Mouse (Mus musculus) lung, adult 2 months (tissue): ENCODE measurements at regions not wholly inside any gene's neighbourhood (a gene's known extent, or its start where the extent isn't known, plus 50 kb on each side); places are given as distances from the start of the nearest gene placed in this dataset.

Source experiments
- DNase-seq: peaks from one replicate; pipeline ENCODE4 v3.0.0; 2022
- H3K4me1 ChIP-seq: fragments of 200-500 bp; 2 replicates; pipeline ENCODE4 v1.6.1; 2011; ENCODE audit warnings: low read length; ENCODE audit not compliant: control insufficient read depth, insufficient read depth
- H3K4me3 ChIP-seq: fragments of 200-500 bp; replicated peaks from 2 replicates; pipeline ENCODE3; 2011; ENCODE audit warnings: low read depth, mild to moderate bottlenecking, control low read depth, low read length; ENCODE audit errors: extremely low read depth
- CTCF ChIP-seq: fragments of 200-500 bp; IDR thresholded peaks from 2 replicates; pipeline ENCODE4 v1.5.1; 2011; ENCODE audit warnings: mild to moderate bottlenecking, low read length, control low read depth; ENCODE audit not compliant: insufficient read depth
- POLR2A ChIP-seq: fragments of 200-500 bp; IDR thresholded peaks from 2 replicates; pipeline ENCODE4 v1.6.1; 2011; ENCODE audit warnings: low read depth, mild to moderate bottlenecking, control low read depth, low read length, borderline replicate concordance; ENCODE audit errors: extremely low read depth
- WGBS: fragments of 180-500 bp; shearing (Covaris S2); methylation state at CpG from one replicate; pipeline ENCODE4 v1.1.7; 2018; 5-methylcytosine and 5-hydroxymethylcytosine counted together

DNA sequence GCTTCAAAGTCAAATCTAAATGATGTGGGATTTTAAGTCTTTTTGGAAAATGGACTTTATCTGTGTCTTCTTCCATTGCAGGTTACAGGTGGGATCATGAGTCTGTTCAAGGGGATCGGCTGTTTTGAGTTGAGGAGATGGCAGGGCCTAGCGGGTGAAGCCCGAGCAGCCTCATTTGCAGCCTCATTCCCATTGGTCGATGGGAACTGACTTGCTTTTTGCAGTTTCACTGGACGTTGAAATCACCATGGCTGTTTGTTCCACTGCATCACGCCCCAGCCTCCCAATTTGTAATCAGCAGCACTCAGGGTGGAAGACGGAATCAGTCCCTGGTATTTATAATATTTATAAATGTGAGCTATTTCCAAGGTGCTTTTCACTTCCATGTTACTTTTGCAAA lies 63.0 kb upstream of the Slc1a1 start:
- no peak for TF ChIP-seq POLR2A
- no peak for TF ChIP-seq CTCF
- Histone ChIP-seq H3K4me1 (peaks cover under 1% of the 10 kb centered on the region; the same call in 1 of the 2 replicates), H3K4me3 (no peak overlapping the region)
- 48% methylated on average over 7 of the region's 7 CpGs for WGBS
- no peak for DNase-seq

DNA sequence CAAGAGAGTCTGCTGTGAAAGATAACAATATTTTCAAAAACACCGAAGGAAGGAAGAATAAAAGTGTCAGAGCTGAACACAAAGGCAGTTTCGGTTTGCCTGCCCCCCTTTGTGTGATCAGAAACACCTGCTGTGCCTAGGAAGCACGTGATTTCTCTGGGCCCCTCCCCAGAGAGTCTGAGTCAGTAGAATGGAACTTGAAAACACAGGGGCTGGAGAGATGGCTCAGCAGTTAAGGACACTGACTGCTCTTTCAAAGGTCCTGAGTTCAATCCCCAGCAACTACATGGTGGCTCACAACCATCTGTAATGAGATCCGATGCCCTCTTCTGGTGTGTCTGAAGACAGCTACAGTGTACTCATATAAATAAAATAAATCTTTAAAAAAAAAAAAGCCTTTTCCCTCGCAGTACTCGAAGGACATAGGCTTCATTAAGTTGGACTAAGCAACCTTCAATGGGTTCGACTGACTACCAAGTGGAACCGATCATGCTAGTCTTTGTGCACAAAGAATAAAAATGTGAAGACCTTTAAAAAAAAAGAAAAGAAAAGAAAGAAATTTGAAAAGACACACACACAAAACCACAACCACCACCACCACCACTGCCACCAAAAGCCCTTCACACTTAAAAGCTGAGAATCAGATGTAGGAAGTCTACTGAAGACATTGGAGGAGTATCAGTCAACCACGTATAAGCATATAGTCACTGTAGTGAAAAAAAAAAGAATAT lies 61.8 kb upstream of the Slc1a1 start:
- Histone ChIP-seq H3K4me1 (peaks cover 4% of the 10 kb centered on the region), H3K4me3 (no peak overlapping the region)
- no peak for DNase-seq
- no peak for TF ChIP-seq CTCF
- TF ChIP-seq POLR2A: no peak
- WGBS: 54% methylated on average over 9 of the region's 9 CpGs

DNA sequence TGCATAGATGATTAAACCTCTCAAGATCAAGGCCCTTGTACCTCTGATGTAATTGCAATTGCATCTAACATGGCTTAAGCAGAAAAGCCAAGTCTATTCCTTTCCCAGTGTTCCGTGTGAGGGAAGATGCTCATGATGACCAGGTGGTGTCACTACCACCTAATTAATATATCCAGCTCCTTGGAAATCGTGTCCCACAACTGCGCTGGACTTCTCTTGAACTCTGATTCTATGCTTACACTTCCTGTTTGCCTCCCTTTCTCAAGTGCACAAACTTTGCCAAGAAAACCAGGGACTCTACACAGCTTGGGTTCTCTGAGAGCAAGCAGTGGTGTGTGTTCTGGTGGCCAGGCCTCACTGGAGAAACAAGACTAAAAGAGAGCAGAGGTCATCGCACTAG lies 58.0 kb upstream of the Slc1a1 start:
- peak; percentile 8 for DNase-seq
- no peak overlapping the region for H3K4me3 ChIP-seq
- TF ChIP-seq CTCF (peak; percentile 7; the same call in 1 of the 2 replicates), POLR2A (no peak)
- 23% methylated on average over 4 of the region's 4 CpGs for WGBS
- peaks cover 4% of the 10 kb centered on the region for H3K4me1 ChIP-seq

GRCm38 (mm10) chr19:28777674-28778073 lies 57.2 kb upstream of the Slc1a1 start:
- WGBS: 22% methylated on average over 2 of the region's 2 CpGs
- peaks cover 4% of the 10 kb centered on the region for H3K4me1 ChIP-seq
- TF ChIP-seq POLR2A: no peak
- no peak for TF ChIP-seq CTCF
- no peak overlapping the region for H3K4me3 ChIP-seq
- DNase-seq: no peak

- H3K4me1 ChIP-seq: peaks cover 4% of the 10 kb centered on the region
- TF ChIP-seq CTCF (no peak), POLR2A (no peak)
- WGBS: 85% methylated on average over 4 of the region's 4 CpGs
- DNase-seq: no peak
- H3K4me3 ChIP-seq: no peak overlapping the region
These were observed 56.5 kb upstream of the Slc1a1 start for GRCm38 (mm10) chr19:28778386-28778785.

DNA sequence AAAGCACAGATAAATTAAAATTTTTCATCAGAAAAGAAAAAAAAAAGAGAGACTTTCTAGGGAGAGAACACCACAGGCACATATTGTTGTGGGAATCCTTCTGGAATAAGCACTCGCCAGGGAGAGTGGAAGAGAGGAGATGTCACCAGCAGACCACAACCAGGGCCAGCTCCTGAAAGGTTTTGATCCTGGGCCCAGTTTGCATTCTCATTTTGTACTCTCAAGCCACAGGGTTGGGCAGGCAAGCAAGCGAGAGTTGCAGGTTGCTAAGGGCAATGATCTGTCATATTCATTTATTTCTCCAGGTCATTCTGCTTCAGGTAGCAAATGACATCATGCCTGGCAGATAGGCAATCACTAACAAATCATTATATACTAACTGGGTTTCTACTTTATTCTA lies 52.9 kb upstream of the Slc1a1 start:
- Histone ChIP-seq H3K4me1 (peaks cover 3% of the 10 kb centered on the region), H3K4me3 (no peak overlapping the region)
- DNase-seq: no peak
- 75% methylated on average over 2 of the region's 2 CpGs for WGBS
- TF ChIP-seq POLR2A (no peak), CTCF (no peak)
